Mouse (Mus musculus): ENCODE results near the gene Snrpd3. TPM values are rescaled to one million over a fixed set of nuclear protein-coding genes. Genes with fewer than 3 reads are reported as not detected.
"Not testable (repeated sequence)": the region's sequence is repeated elsewhere in the genome, so short reads cannot be mapped to it uniquely, and the experiment has no call there.

The Snrpd3 gene
- total RNA-seq, 2 experiments from 2014 or later: 66.6 TPM

DNA sequence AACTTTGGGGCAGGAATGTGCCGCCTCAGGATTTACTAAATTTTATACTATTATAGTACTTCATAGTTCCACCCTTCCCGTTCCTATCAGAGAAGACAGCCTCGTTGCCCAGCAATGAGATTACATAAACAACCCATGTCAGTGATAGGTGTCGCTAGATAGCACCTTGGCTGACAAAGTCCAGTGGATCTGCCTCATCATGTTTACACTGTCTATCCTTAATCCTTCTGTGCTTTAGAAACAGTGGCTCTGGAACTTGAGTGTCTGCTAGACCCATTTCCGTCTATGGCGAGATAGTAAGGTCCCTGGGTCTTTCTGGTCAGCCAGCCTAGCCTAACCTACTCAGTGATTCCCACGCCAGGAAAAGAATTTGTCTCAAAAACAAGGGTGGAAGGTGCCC, 17.0 kb upstream of the Snrpd3 start:
- no peak for DNase-seq (ENCODE audit: low spot score in 2 of 2)

DNA sequence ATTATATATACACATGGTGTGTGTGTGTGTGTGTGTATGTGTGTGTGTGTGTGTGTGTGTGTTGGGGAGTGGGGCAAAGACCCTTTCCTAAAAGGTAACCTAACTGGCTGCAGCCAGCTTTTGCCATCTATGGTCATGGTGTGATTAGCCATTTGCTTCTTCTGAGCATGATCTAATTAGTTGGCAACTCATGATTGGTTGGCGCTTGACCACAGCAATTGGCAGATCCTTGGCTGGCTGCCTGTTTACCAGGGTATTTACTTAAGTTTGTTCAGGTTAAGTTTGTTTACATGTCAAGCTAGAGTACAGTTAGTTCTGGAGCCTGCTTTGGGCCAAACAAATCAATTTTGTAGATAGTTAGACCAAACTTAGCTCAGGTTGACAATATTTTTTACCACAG, 15.7 kb upstream of the Snrpd3 start:
- DNase-seq (ENCODE audit: low spot score in 2 of 2): no peak

DNA sequence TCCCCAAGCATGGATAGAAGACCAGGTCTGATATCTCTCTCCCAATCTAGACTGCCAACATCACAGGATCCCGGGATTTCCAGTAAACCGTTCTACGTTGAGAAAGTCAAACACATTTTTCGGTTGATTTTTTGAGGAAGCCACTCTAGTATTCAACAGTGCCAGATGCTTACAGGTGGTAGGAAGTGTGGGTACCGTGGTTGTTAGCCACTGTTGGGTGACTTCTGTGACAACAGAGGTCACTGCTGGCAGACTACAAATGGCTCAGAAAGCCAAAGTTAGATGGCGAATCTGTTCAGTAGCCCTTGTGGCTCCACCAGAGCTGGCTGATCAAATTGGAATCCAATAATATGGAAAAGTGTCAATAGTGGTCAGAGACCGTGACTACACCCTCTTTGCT, 13.7 kb upstream of the Snrpd3 start:
- no peak for DNase-seq (ENCODE audit: low spot score in 2 of 2)

DNA sequence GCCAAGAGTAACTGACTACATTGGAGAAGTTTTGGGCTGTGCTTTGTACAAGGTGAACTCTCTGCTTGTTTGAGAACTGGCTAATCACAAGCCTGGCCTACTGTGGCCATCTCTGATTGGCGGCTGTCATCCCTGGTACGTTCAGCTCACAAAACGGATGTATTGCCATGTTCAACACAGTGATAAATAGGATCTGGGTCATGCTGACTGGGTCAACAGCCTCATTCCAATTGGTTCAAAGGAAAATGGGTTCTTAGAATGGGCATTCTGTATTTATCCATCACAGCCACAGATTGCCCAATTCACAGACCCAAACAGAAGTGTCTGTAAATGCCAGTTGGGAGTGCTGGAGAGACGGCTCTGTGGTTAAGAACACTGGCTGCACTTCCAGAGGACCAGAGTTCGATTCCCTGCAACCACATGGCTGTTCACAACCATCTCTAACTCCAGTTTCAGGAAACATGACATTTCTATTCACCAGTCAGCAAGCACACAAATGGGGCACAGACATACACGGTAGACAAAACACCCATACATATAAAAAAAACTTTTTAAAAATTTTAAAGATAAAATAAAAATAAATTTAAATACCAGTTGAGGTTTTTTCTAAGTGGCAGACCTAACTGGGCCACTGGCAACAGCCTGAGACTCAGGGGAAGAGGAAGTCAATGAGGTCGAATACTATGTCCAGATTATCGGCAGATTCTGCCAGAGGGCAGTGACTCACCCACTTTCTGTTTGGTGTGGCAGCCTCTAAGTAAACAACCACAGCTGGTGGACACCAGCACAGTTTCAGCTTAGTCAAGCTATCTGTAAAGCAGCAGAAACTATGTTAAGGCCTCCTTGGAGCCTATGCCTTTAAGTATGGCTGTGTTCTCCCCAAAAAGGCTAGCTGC, 12.9 kb upstream of the Snrpd3 start:
- no peak for DNase-seq (ENCODE audit: low spot score in 2 of 2)

DNA sequence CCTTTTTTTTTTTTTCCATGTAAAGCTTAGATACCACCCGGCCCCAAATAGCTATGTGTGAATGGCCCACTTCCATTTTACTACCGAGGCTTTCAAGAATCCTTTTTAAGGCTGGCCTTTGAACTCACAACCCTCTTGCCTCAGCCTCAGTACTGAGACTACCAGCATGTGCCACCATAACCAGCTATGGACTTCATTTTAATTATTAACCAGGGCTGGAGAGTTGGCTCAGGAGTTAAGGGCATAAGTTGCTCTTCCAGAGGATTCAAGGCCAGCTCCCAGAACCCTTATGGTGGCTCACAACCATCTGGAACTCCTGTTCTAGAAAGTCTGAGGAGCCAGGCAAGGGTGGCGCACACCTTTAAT, 12.2 kb upstream of the Snrpd3 start:
- DNase-seq (ENCODE audit: low spot score in 2 of 2): no peak

DNA sequence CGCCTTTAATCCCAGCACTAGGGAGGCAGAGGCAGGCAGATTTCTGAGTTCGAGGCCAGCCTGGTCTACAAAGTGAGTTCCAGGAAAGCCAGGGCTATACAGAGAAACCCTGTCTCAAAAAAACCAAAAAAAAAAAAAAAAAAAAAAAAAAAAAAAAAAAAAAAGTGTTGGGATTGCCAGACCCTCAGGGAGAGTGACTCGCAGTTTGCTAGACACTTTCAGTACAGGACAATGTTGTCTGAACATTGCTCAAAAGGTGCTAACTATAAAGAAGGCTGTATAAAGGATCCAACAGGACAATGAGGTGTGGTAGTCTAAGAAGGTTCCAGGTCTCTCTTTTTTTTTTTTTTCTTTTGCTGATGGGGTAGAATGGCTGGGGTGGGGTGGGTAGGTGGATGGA, 11.4 kb upstream of the Snrpd3 start:
- not testable (repeated sequence) for DNase-seq (ENCODE audit: low spot score in 2 of 2)

DNA sequence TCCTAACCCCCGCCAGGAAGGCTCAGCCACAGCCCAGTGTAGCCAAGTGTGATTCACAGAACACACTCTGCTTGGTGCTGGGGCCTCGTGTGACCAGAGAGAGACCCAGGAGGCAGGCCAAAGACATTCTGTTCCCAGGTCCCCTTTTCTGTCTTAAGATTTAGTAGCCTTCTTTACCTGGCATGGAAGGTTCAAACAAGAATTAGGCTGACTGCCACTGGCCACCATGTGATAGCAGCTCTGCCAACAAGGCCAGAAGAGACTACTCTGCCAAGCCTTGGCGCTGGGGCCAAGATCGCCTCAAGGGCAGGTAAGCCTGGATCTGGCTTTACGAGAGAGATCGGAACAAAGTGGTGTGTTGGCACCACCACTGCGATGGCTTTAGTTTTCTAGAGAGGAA, 6.9 kb upstream of the Snrpd3 start:
- DNase-seq (ENCODE audit: low spot score in 2 of 2): no peak

DNA sequence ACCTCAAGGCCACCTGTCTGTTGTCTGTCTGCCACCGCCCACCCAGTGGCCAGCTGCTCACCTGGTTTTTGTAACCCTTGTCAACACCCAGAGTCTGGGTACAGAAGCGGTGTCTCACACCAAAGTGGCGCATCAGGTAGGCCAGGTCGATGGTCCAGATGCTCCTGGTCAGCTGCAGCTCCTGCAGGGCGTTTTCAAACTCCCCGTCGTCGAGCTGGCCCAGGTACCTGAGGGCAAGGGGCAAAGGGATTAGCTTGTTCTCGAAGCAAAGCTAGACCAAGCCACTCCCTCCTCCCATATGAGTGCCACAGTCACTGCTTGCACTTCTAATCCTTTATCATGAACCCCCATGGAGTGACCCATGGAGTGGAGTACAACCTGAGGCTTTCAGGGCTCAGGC, 6.3 kb upstream of the Snrpd3 start:
- DNase-seq (ENCODE audit: low spot score in 2 of 2): no peak

DNA sequence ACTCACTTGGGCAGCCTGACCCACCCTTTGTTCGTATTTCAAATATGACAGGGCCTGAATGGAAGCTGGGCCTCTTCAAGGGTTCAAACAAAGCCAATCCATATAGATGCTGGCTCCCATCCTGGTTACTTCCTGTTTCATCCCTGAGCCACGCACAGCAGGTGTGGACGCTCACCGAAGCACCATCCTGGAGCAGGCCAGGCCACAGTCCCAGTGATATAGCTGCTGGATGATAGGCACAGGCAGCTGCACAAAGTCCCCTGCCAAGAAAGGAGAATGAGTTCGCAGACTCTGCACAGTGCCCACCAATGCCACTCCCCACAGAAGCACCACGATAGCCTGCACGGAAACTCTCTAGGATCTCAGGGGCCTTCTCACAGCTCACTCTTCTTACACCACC, 5.5 kb upstream of the Snrpd3 start:
- no peak for DNase-seq (ENCODE audit: low spot score in 2 of 2)

DNA sequence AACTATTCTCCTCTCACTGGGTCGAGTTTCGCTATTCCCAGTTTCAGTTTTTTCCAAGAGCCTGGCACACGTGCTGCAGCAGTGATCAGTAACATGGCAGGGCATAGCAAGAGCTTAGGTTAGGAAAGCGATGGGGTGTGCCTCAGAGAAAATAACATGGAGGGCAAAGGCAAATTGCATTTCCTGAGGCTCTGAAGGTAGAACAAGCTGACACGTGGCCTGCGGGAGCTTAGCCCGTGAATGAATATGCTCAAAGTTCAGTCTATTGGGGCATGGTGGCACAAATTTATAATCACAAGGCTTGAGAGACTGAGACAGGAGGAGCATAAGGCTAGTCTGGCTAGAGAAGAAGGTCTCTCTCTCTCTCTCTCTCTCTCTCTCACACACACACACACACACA, 4.6 kb upstream of the Snrpd3 start:
- no peak for DNase-seq (ENCODE audit: low spot score in 2 of 2)

DNA sequence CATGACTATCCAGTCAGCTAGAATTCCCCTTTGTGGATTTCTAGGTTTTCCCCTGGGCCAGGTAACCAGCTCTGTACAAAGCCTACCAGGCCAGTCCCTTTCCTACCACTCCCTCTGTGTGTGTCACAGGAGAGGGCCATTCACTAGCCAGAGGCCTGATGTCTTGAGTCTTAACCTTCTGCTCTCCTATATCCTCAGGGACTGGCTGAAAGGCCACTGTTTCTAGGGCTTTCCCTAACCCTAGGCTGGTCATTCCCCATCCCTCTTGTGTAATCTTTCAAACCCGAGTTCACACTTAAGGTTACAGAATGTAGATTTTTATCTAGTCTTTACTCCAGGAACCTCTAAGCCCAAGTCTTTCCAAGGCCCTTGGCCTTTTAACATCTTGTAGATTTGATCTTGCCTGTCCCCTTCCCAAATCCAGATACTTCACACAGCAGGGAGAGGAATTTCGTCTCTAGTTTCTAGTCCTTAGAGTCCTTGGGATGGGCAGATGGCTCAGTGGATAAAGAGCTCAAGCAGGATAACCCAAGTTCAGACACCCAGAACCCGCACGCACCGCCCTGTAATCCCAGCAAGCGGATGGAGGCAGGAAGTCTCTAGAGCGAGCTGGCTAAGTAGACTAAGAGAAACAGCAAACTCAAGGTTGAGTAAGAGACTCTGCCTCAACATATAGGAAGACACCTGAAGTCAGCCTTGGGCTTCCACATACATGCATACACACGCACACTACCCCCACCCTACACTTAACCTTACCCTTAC, 3.9 kb upstream of the Snrpd3 start:
- no peak for DNase-seq (ENCODE audit: low spot score in 2 of 2)

DNA sequence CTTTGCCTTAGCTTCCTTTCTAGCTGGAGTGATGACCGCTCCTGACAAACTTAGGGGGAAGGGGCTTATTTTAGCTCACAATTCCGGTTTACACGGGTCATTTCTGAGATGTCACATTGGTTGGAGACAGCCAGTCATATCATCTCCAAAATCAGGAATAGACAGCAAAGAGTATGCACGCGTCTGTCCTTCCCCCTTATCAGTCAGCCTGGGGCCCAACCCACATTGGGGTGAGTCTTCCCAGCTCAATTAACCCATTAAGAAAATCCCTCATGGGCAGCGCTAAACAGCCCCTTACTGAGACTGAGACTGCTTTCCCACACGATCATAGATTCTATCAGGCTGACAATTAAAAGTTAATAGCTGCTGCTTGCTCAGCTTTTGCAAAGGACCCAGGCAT, 3.0 kb upstream of the Snrpd3 start:
- no peak for DNase-seq (ENCODE audit: low spot score in 2 of 2)

DNA sequence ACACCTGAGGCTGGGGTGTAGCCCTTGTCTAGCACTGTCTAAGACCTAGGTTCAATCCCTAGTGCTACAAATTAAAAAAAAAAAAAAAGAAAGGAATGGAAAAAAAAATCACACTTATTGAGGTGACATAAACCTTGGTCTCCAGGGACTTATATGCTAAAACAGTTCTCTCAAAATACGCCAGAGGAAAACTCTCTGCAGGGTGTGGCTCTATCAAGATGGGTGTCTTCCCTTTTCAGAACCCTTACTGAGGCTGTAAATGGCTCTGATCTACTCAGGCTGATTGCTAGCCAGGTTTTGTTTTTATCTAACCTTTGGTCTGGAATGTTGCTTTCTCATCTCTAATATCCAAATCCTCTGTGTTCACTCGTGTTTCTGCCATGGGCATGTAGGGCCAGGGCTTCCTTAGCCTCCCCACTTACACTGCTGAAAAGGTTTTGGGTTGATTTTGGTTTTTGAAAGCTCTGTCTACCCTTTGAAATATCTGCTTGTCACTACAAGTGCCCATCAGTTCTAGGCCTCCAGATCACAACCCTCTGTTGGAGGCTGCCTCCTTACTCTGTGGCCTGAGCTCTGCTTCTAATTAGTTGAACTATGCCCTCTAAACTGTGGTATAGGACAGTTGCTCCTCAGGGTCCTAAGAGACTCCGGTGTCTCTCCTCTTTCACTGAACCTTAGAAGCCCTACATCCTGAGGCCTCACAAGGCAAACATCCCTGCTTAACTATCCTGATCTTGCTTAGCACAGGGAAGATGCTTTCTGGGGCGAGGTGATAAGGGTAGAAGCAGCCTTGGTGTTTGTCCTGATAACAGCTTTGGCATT, 1.9 kb upstream of the Snrpd3 start:
- no peak for DNase-seq (ENCODE audit: low spot score in 2 of 2)

DNA sequence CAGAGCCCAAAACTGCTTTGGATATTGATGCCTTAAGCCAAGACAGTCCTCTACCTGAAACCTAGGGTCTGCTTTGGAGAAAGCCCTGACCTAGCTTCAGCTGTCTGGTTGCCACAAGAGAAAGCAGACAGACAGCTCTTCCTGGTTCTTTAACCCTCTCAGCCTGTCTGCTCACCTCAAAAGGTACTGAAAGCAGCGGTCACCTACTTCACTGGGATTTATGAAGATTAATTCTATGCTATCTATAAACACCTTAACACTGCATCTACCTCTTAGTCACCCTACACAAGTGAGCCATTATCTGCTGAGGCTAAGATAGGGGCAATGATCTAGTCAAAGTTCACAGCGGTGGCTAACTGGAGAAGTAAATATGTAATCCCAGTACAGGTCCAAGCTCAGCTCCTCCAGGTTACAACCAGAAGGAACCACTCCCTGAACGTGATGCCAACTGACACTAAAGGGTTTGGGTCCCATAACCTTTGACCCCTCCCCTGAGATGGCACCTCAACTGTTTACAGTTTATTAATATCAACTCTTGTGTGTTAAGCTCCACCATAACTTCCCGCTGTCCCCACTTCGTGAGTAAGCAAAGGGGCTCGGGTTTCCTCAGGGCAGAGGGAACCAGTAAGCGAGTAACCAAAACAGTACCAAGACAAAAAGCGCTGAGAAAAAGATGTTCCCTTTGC, 1.2 kb upstream of the Snrpd3 start:
- DNase-seq (ENCODE audit: low spot score in 2 of 2): no peak

DNA sequence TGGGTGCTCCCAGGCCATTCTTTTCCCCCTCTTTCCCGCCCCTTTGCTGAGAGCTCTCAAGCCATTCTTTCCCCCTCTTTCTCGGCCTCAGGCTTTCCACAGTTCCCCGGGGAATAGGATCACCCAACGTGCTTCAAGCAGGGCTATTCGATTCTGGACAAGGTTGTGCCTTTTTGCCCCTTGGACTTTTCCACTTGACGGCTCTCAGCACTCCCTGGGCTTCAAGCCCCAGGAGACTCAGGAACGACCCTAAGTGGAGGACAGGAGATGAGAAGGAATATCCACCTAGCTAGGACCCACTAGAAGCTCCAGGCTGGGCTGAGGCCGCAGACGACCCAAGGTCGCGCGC, 653 bp upstream of the Snrpd3 start:
- DNase-seq (ENCODE audit: low spot score in 2 of 2): no peak

DNA sequence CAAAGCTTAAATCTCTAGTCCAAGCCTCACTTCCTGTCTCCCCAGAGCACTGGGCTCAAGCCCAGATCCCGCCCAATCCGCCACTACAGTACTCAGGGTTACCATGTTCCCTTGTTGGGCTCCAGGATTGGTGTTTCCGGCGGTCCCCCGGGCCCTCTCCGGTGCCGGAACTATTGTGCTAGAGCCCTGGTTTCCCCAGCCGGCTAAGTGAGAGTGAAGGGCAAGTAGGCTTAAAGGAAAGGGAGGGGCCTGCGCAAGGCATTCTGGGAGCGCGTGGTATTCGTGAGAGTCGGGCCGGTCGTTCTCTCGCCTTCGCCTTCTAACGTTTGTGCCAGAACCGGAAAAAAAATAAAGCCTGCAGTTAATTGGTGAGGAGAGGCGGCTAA, 400 bp downstream of the Snrpd3 start, which contains the start of gene Gucd1:
TSS of gene Gucd1 (minus strand) at position 215 of the 386 bp plus-strand sequence.
- DNase-seq (ENCODE audit: low spot score in 2 of 2): peak; percentile 96 to 97

DNA sequence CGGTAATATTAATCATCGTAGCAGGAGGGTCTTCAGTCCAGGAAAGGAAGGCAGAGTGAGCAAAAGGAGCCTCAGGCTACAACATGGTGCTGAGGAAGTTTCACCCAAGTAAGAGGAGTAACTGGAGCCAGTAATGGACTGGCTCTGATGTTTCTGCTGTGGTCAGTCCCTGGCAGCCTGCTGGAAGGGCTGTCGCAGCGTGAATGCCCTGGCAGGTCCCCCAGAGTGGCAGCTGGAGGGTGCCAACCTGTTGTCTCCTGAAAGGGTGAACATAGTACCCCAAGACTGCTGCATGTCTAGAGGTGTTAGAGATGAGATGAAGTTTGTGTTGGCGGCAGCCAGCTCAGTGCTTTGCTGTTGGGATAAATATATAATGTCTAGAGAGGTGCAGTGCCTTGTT, 3.2 kb downstream of the Snrpd3 start:
- no peak for DNase-seq (ENCODE audit: low spot score in 2 of 2)

DNA sequence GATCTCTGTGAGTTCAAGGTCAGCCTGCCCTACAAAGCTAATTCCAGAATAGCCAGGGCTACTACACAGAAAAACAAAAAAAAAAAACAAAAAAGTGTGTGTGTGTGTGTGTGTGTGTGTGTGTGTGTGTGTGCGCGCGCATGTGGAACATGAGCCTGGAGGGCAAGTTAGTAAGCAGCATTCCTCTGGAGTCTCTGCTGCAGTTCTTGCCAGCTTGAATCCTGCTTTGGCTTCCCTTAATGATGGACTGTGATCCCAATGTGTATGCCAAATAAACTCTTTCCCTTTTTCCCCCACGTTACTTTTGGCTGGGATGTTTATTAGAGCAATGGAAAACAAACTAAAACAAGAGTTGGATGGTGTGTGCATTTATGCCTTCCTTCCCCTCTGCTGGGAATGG, 4.3 kb downstream of the Snrpd3 start:
- no peak for DNase-seq (ENCODE audit: low spot score in 2 of 2)

DNA sequence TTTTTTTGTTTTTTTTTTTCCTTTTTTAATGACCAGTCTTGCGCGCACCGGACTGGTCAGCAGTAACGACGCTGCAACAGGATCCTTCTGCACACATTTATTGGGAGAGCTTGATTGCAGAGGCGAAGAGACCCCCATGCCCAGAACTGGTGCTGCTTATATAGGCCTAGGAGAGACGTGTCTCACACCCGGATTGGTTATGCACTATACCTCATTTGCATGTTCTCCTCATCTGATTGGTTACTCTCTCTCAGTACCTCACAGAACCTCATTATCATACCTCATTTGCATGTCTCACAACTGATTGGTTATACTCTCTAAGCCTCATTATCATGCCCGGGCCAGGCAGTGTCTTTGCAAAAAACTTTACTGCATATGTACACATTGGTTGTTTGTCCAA, 8.1 kb downstream of the Snrpd3 start:
- DNase-seq (ENCODE audit: low spot score in 2 of 2): not testable (repeated sequence)

DNA sequence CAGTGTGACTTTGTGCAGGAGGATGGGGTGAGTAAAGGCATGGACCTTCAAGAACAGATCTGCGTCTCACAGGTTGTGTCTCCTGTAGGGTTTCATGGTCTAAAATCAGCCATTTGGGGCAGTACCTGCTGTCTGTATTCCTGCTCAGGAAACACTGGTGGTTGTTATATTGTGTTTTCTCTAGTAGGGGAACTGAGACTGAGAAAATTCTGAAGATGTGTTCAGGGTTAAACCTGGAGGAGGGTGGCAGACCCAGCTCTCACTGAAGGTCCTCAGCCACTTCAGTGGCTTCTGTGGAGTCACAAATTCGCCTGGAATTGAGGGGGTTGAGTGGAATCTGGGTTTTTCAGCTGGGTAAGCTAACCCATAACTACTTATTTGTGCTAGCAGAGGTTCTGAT, 13.0 kb downstream of the Snrpd3 start:
- no peak for DNase-seq (ENCODE audit: low spot score in 2 of 2)

DNA sequence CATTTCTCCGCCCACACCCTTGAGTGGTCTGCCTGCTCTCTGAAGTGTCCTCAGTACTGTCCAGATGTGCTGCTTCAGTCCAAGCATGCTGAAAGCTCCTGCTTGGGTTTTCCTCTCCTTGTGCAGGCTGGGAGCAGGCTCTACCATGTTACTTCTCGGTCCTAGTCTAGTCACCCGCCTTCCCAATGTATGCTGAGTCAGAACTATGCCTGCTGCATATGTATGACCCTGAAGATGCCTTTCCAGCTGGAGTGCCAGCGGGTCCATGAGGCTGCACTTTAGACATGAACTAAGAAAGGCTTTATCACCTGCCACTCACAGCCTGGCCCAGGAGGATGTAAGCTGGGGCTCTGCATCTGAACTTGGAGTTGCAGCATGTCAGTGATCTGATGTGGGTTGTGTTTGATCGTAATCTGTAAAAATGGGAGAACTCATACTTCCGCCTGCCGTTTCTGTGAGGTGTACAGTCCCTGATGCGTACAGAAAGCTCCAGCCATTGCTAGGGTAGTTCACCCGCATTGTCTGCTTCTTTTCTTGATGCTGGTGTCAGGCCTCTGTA, 14.3 kb downstream of the Snrpd3 start:
- DNase-seq (ENCODE audit: low spot score in 2 of 2): no peak
